Mouse (Mus musculus) layer of hippocampus, postnatal 36 days (tissue): ENCODE measurements at regions not wholly inside any gene's neighbourhood (a gene's known extent, or its start where the extent isn't known, plus 50 kb on each side); places are given as distances from the start of the nearest gene placed in this dataset.

Source experiments
- DNase-seq, 2 experiments: peaks; one replicate each; pipeline ENCODE4 v3.0.0; 2022

GRCm38 (mm10) chr8:62502043-62502442 is 379.1 kb upstream of the Anxa10 start:
- DNase-seq, result peak; percentile 6 to 8

DNA sequence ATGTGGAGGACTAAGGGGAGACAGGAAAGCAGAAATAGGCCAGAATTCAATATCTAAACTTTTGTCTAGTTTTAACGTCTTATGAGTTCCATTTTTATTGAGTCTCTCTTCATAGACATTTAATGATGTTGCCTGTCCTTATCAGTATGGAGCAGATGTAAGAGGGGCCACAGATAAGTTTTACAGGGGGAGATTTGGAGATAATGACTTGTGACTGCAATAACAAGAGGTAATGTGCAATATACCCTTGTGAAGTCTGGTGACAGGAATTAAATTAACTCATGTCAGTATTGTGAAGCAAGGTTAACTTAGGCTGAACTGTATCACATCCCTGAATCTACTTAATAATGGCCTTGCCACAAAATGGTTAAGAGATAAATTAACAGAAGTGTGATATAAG is 359.6 kb upstream of the Anxa10 start:
- no peak for DNase-seq
